15 mouse cellular contexts compared by ENCODE assay signal in the genomic region with DNA sequence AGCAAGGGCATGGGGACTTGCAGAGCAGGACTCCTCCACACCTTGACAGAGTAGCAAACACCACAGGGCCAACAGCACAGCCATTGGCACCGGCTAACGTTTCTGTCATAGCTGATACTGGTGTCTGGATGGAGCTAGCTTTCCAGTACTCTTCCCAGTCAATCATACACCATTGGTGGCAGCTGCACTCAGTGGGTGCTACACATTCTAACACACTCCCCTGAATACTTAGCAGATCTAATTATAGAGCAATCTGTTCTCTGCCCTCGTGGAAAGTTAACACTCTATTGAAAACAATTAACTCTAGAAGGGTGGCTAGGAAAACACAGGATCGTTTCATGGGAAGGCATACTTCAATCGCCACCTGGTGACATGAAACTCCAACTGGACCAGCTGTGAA. TPM values are rescaled to one million over a fixed set of nuclear protein-coding genes. Genes with fewer than 3 reads are reported as not detected.
A peak's percentile ranks its signal among the peaks of the same experiment; 100 is the strongest.
DNase-seq lines count a peak whose midpoint lies in the region; ATAC-seq and TF ChIP-seq lines count a peak whose summit lies in the region.
"Had no signal": no experiment of that assay in that cellular context is flagged by ENCODE, and none has a peak within 500 bp of the region (broad histone marks: within the 10 kb centered on the region; RNA-seq: fewer than 3 reads in every experiment).

No protein-coding gene starts in this region.

- WGBS in heart, embryonic 15.5 days, result 35% methylated on average over 5 of the region's 5 CpGs

- no peak for TF ChIP-seq CTCF in brain, embryonic 14.5 days (IDR thresholded peaks at IDR 0.05; ENCODE audit: borderline replicate concordance, extremely low read depth, insufficient read depth, insufficient read length)
- TF ChIP-seq CTCF in gastrocnemius, adult 2 months (IDR thresholded peaks at IDR 0.05), result no peak

- no peak overlapping the region for H3K9ac ChIP-seq in heart, embryonic 15.5 days
- H3K9ac ChIP-seq: intestine, embryonic 15.5 days had no signal

- intact Hi-C loops in left cerebral cortex, postnatal 25 days (cut with DNase I), result loop anchor here (1.0 kb wide), 1 partner anchor 160 kb away; no protein-coding TSS in a partner anchor
- intact Hi-C loops in gastrocnemius, adult 2 months (cut with DNase I), result no loop called here

- no peak overlapping the region for H3K4me2 ChIP-seq in heart, embryonic 15.5 days
- H3K4me2 ChIP-seq: intestine, embryonic 15.5 days; midbrain, embryonic 11.5 days had no signal

- peak; percentile 35; the same call in 1 of the 2 replicates for ATAC-seq in heart, embryonic 15.5 days (replicated peaks; ENCODE audit: insufficient number of reproducible peaks, insufficient read depth, low FRiP score, low read depth)
- ATAC-seq: intestine, embryonic 15.5 days had no signal

- no peak overlapping the region for H3K27ac ChIP-seq in heart, embryonic 15.5 days
- no peak overlapping the region for H3K27ac ChIP-seq in gastrocnemius, adult 2 months
- H3K27ac ChIP-seq: intestine, embryonic 15.5 days had no signal

- peaks cover 14% of the 10 kb centered on the region; the same call in 1 of the 2 replicates for H3K4me1 ChIP-seq in heart, embryonic 15.5 days (replicated peaks)

- no peaks in the 10 kb centered on the region for H3K27me3 ChIP-seq in heart, embryonic 15.5 days
- H3K27me3 ChIP-seq: intestine, embryonic 15.5 days; Patski had no signal

- no peak overlapping the region for H3K4me3 ChIP-seq in heart, embryonic 15.5 days
- H3K4me3 ChIP-seq in gastrocnemius, adult 2 months, result no peak overlapping the region
- H3K4me3 ChIP-seq: intestine, embryonic 15.5 days had no signal

- DNase-seq in heart, adult 9 months (ENCODE audit: low spot score in 2 of 2), result no peak
- peak; percentile 55 for DNase-seq in brain, embryonic 14.5 days (ENCODE audit: low read depth)
- peak; percentile 28 for DNase-seq in layer of hippocampus, adult 11-12 months (ENCODE audit: low spot score)
- peak; percentile 42 to 80 for DNase-seq in left cerebral cortex, postnatal 25 days (ENCODE audit: low spot score in 2 of 2)
- no peak for DNase-seq in gastrocnemius, adult 2 months
- DNase-seq in adrenal gland, adult 8-10 months, result no peak
- no peak for DNase-seq in adrenal gland, postnatal 25 days
- DNase-seq: cerebellum, postnatal 36 days; lung, adult 2 months; thymus, postnatal 14 days had no signal

- no peaks in the 10 kb centered on the region for H3K9me3 ChIP-seq in heart, embryonic 15.5 days (replicated peaks)
- H3K9me3 ChIP-seq: intestine, embryonic 15.5 days had no signal

- no peaks in the 10 kb centered on the region for H3K36me3 ChIP-seq in heart, embryonic 15.5 days
- H3K36me3 ChIP-seq: intestine, embryonic 15.5 days had no signal

- no peak for TF ChIP-seq POLR2A in brain, embryonic 14.5 days (IDR thresholded peaks at IDR 0.05; ENCODE audit: borderline replicate concordance, extremely low read depth, insufficient read depth, insufficient read length, poor library complexity, severe bottlenecking)

RNA-seq across cellular contexts. Expression of a gene that starts 43.2 kb away (rescaled TPM):
- 0.21 and 0.23 TPM in 2 replicates for polyA plus RNA-seq in heart, embryonic 15.5 days (2015; fragmentation: Nextera tagmentation; extraction: Ambion mirVana)
- polyA plus RNA-seq in brain, embryonic 14.5 days (2012; rRNA removed), result 2.1 and 4.0 TPM in 2 replicates
- 1 to 10 TPM; 4.4 to 4.7 TPM for total RNA-seq in left cerebral cortex, postnatal 25 days (2021)
- under 1 TPM; 0.20 to 0.56 TPM for total RNA-seq in gastrocnemius, adult 2 months (2021)
- under 1 TPM in 3 of 4 experiments, not detected in 1; 0.09 to 0.43 (median 0.12) TPM for total RNA-seq in adrenal gland, adult 8-10 months (2022)
- 0.38 and 1.0 TPM in 2 replicates for total RNA-seq in adrenal gland, postnatal 25 days (2021)
- total RNA-seq: granulocyte monocyte progenitor cell, adult 5-6 weeks had no signal

Comparison
In these comparisons a context has a peak if more than half of its experiments do, and no peak if none do; other contexts are left out.
1. DNase-seq: peak in brain, embryonic 14.5 days (single experiment), layer of hippocampus, adult 11-12 months (single experiment) and left cerebral cortex, postnatal 25 days (2 of 2); none in heart, adult 9 months (0 of 2), gastrocnemius, adult 2 months (single experiment), adrenal gland, adult 8-10 months (single experiment) and adrenal gland, postnatal 25 days (single experiment).